Mouse (Mus musculus): ENCODE measurements around the gene Pla2g4a.
A peak's percentile ranks its signal among the peaks of the same experiment; 100 is the strongest.

Gene Pla2g4a

DNA sequence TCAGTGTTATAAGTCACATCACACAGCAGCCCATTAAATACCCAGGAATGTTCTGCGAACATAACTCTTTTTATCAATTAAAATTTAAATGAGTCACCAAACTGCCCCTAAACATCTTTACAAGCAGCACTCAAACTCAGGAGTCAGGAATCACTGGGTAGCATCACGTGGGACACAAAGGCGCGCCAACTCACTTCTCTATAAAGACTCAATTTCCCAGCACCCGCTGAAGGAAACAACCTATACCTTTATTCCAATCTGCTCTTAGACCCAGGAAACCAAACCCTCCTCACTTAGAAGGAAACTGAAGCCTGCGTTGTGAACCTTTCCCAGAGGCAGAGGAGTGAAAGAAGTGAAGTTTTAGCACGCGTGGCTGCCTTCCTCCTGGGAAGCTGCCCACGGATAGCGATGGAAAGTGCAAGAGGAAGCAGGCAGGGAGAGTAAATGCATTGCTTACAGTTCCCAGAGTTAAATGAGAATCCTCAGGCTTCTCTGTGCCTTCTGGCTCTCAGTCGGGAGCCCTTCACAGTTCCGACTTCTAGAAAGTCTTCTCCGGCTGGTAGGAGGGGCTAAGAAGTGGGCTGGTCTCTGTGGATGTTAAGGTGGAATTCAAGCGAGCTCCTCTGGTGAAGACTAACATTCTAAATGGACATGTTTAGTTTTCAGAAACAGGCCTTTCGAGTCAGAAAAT, at the start of gene Pla2g4a:
Gene Pla2g4a, minus strand, starts transcription at position 557 of the 691 bp plus-strand sequence.
- DNase-seq (ENCODE audit: inconsistent ontology term), result peak; percentile 59

DNA sequence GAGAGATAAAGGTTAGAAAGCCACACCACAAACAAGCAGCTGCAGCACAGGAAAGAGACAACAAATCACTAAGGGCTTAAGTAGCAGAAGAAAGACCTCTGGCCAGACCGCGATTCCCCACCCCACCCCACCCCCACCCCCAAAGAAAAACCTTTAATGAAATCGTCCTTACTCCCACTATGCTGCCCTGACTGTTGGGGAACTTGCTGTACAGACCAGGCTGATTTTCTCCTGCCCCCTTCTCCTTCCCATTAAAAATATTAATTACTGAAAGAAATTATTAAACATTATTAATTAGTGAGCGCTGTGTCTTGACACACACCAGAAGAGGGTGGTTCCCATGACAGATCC, 49.5 kb upstream of the Pla2g4a start:
- no peak for DNase-seq (ENCODE audit: inconsistent ontology term)

DNA sequence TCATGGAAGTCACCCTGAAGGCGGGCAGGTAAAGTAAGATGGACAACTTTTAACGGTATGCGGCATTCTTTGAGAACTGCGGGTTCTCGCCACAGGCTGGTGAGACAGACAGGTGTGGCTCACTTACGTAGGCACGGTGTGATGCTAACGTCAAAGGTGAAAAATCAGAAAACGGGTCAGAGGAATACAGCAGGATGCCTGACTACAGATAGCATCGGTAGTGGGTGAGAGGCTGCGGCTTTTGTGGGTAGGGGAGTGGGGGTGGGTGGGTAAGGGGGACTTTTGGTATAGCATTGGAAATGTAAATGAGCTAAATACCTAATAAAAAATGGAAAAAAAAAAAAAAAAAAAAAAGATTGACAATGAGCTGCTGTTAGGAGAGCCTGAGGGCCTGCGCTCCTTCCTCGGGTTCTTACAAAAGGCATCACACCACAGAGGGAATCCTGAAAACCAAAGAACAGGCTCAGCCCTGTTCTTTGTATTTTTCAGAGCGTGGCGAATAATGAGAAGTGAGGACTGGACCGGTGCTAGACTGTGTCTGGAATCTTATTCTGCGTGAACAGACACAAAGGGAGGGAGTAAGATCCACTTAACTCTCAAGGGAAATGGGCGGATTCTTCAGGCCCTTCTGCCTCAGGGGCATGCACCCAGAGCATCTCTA, 49.0 kb upstream of the Pla2g4a start:
- no peak for DNase-seq (ENCODE audit: inconsistent ontology term)

DNA sequence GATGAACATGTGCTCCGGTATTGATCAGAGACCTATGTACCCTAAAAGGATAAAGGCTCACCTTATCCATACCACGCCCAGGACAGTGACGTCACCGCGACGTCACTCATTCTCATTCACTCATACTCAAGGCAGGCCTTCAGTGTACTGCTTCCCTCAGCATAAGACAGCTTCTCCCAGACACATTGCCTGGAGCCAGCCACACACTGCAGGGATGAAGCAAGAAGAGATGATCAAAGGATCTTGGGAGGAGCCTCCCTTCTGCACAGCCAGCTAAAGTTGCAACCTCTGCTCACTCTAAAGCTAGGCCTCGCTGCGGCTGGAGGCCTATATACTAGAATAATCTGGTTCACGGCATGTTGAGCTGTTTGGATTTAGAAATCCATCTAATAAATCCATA, 48.0 kb upstream of the Pla2g4a start:
- no peak for DNase-seq (ENCODE audit: inconsistent ontology term)

DNA sequence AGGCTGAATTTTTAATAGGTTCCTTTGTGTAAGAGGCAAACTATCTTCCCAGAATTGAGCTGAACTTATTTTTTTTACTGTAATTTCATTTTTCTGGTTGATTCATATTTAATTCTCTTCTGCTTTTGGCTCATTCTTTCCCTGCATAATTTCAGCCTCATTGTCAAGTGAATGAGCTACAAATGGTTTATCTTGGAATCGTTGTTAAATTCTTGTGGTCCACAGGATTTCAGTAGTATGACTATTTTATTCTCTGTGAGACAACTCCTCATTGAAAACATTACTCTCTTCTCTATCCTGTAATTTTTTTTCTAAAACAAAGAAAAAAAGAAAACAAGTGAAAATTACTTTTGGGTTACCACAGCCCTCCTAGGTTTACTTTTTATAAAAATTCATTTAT, 14.5 kb upstream of the Pla2g4a start:
- DNase-seq (ENCODE audit: inconsistent ontology term), result peak; percentile 55

DNA sequence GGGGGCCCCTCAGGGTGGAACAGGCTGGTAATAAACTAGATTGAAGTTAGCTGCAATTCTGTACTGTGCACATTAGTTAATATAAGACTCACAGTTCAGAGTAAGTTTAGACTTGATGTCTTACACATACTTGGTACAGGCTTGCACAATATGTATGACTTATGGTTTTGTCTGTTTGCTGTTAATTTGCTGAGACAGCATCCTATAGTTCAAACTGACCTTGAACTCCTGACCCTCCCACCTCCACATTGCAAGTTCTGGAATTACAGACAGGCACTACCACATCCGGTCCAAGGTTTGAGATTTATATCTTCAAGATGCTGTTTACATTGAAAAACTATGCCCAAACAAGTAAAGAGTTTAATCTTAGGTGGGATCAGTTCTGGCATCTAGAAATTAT, 4.7 kb upstream of the Pla2g4a start:
- no peak for DNase-seq (ENCODE audit: inconsistent ontology term)

DNA sequence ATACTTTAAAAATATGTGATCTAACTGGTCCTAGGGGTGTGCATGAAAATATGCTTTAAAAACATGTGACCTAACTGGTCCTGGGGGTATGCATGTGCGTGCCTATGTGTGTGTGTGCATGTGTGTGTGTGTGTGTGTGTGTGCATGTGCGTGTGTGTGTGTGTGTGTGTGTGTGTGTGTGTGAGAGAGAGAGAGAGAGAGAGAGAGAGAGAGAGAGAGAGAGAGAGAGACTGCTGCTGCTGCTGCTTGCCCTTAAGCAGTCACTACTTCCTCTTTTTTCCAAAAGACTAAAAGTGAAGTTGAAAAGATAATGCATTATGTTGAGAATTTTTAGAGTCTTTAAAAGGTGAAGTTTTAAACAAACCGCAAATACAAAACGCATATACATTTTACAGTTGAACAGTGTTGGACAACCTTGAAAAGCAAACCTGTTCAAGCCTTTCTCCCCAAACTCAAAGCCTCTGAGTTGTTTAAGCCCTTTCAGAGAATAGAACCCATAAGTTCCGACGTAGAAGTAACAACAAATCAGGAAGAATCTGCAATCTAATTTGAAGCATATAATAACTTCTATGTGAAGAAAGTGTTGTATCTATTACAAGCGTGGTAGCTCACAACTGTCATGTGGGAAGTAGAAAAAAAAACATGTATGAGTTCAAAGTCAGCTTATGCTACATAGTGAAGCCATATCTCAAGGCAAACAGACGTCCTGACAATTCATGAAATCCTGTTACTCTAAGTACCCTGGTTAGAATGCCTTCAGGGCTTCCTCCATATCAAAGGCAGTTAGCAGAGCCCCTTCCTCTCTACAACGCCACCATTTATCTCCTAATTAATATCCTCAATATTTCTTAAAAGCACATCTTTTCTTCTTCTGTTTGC, 574 bp upstream of the Pla2g4a start:
- no peak for DNase-seq (ENCODE audit: inconsistent ontology term)

DNA sequence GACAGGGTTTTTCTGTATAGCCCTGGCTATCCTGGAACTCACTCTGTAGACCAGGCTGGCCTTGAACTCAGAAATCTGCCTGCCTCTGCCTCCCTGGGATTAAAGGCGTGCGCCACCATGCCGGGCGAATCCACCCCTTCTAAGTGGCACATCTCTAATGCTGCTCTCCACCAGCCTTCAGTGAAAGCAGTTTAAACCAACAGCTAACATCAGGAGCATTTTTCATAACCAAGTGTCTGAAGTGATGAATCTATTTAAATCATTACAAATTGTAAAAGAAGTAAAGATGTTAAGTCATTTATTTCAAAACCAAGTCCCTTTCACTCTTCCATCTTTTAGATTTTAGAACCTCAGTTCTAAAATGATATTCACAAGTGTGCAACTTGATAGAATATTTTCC, 839 bp downstream of the Pla2g4a start:
- DNase-seq (ENCODE audit: inconsistent ontology term), result no peak

DNA sequence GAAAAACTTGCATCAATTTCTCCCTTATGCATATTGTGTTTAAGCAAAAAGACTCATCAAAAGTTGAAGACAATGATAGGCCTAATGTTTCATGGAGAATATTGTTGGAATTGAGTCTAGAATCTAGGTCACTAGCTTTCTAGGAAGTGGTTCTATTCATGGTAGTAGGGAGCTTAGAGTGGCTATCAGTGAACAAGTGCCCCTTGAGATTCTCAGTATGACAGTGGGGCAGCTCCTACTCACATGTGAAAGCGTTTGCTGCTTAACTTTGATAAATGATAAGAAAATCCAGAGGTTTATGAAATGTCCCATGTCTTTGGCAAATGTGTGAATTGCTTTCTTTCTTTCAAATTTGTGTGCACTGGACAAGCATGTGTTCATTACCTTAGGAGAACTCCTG, 2.0 kb downstream of the Pla2g4a start:
- no peak for DNase-seq (ENCODE audit: inconsistent ontology term)

DNA sequence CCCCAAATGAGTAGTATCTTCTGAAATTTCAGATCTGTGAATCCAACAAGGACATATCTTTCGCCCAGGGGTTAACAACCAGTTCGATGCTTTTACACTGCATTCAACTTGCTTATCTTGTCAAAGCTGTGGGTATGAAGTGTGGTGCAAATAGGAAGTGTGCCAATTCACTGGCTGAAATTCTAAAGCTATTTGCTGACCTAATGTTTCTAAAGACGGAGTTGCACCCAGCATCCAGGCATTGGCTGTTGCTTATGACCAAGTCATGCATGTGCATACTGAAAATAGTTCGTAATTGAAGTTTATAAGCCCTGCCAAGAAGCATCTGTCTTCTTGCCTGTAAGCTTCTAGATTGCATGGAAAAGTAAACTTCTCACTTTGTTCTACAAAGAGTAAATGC, 5.6 kb downstream of the Pla2g4a start:
- DNase-seq (ENCODE audit: inconsistent ontology term), result peak; percentile 87

DNA sequence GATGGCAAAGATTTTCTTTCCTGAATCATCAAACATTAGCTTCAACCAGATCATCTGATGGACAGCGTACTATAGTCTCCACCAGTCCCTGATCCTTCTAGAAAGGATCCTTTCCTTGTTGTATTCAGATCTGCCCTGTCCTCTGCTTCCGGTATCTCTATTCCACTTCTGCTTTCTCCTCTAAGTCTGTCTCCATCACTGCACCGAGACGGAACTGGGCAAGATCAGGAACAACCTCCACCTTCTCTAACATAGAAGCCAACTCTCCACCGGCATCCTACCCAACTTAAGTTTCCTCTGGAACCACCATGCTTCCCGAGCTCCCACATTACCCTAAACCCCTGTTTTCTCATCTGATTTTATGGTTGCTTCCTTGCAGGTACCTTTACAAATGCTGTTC, 7.1 kb downstream of the Pla2g4a start:
- no peak for DNase-seq (ENCODE audit: inconsistent ontology term)

DNA sequence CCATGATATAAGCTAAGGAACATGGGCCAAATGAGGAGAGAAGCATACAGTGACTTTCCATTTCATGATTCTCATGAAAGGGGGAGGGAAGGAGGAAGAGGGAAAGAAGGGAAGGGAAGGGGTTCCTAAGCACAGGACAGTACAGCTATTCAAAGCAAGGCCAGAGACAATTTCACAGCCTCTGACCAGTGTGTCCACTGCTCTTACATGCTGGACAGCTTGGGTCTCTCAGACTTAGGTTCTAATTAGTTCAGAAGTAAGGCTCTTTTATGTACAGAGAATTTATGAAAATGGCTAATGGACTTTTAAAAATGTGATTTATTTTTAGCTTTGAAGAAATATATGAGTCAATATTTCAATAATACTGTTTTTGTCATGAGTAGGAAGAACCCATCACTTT, 9.0 kb downstream of the Pla2g4a start:
- no peak for DNase-seq (ENCODE audit: inconsistent ontology term)

DNA sequence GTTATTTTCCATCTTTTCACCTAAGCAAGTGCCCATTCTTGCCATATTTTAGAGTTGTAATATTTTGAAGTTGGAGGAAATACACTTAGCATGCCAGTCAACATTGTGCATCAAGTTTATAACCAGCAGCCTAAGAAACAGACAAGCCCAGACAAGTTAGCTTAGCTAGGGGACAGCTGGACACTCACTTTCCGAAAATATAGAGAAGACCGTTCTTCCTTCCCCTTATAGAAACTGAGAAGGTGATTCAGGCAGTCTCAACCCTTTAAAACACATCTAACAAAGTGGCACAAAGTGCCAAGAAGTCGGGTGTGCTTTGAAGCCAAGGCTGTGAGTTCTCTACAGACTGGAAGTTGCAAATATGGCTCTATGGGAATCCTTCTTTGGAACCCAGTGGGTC, 10.4 kb downstream of the Pla2g4a start:
- DNase-seq (ENCODE audit: inconsistent ontology term), result no peak

DNA sequence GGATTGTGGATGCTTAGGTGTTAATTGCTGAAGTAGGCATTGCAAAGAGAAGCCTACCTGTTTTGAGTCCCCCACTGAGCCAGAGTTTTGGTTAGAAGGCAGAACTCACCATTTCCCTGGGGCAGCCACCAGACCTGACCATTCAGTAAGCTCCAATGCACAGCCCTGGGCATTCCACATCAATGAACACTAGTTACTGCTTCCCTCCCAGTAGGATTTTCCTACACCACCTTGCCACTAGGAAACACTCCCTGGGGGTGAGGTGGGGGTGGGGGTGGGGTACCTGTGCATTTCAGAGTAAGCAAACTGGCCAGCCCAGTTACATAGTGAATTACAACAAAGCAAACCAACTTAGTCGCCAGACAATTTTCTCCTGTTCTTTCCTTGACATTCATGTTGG, 10.8 kb downstream of the Pla2g4a start:
- no peak for DNase-seq (ENCODE audit: inconsistent ontology term)

DNA sequence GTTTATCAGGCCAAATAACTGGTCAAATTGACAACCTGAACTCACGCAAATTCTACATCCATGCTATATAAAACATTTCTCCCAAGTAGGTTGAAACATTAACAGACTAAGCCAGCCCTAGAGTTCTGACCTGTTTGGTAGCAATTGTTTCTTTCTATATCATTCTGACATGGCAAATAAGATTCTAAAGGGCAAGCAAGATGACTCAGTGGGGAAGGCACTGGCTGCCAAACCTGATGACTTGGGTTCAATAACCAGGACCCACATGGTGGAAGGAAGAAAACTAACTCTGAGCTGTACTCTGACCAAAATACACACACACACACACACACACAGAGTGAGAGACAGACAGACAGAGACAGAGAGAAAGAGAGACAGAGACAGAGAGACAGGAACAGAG, 11.8 kb downstream of the Pla2g4a start:
- no peak for DNase-seq (ENCODE audit: inconsistent ontology term)

DNA sequence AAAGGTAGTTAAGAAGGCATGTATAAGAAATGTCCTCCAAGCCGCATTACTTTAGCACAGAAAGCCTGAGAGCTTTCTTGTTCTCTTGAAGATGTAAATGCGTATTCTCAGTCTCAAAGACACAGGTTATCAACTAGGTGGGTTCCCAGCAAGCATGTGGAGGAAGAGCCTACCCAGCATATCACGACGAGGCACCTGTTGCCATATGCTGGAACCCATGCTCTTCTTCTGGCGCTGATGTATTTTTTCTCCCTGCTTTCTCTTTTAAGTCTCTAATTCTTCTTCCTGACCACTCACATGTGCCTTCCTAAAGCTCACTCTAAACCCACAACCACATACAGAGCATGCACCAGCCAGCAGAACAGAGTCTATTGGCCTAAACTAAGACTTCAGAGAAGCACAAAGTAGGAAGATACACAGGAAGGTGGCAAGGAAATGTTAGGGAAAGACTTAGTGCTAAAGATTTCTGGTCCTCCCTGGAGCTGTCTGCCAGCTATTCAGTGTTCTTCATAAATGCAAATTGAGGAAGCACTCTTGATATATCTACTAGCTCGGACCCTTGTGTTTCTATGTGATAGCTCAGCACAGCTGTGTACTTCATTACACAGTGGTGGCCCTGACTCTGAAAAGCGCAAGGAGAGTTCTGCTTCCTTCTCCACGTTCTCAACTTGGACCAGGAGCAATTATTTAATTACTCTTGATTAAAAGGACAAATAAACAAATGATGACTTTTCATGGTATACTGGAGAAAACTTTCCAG, 12.8 kb downstream of the Pla2g4a start:
- no peak for DNase-seq (ENCODE audit: inconsistent ontology term)

DNA sequence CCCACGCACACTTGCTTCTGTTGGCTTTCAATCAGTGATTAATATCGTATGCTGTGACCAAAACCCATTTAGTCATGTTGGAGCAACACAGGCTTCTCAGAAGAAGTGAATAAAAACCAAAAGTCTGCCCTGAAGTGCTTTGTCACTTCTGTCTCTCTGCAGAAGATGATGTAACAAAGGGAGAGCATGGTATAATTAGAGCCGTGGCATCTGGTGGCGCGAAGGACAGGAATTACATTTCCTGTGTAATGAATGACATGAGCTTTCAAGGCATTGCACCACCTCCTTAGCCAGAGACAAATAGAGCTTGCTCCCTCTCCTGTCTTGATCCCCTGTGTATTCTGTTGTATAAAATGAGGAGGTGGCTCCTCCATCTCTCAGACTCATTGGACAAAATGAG, 14.1 kb downstream of the Pla2g4a start:
- DNase-seq (ENCODE audit: inconsistent ontology term), result no peak

DNA sequence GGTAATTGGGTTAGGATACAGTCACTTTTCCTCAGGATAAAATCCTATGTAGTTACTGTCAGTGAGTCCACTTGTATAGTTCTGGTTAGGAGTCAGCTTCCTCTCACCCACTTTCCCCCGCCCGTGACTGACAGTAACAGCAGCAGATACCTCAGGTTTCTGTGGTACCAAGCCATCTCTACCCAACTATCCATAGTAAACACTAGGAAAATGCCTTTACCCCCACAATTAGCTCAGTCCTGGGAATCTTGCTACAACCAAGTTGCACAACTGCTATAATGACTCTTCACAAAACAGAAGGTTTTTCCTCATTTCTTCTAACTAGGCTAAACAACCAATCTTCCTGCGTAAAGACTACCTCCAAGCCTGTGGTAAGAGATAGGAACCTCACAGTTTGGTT, 14.7 kb downstream of the Pla2g4a start:
- no peak for DNase-seq (ENCODE audit: inconsistent ontology term)

DNA sequence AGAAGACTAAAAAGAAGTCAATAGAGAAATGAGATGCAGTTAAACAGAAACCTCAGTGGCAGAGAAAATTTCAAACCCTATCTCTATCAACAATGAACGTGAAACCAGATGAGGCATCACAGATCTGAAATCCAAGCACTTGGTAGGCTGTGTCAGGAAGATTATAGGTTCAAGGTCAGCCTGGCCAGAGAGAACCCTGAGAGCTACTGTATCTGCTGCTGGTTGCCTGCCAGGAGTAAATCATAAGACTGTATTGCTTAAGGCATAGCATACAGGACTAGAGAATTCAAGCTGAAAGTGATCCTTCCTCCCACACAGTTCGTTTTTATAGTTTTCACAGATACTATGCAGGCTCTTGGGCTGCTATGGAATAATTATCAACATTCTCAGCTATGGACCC, 17.5 kb downstream of the Pla2g4a start:
- no peak for DNase-seq (ENCODE audit: inconsistent ontology term)

DNA sequence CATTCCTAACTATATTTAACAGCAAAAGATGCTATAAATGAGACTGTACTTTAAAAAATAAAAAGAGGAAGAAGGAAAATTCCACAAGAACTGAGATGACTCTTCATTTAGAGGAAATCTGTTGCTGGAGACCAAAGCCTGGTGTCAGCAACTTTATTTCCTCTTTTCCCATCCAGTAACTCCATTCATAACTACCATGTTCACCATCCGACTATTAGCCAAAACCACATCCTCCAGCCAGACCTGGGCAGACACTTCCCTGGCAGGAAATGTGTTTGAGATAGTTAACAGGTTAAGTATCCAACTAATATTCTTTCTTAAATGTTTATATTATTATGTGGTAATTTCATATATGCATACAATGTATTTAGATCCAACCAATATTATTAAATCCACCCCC, 20.8 kb downstream of the Pla2g4a start:
- DNase-seq (ENCODE audit: inconsistent ontology term), result no peak

DNA sequence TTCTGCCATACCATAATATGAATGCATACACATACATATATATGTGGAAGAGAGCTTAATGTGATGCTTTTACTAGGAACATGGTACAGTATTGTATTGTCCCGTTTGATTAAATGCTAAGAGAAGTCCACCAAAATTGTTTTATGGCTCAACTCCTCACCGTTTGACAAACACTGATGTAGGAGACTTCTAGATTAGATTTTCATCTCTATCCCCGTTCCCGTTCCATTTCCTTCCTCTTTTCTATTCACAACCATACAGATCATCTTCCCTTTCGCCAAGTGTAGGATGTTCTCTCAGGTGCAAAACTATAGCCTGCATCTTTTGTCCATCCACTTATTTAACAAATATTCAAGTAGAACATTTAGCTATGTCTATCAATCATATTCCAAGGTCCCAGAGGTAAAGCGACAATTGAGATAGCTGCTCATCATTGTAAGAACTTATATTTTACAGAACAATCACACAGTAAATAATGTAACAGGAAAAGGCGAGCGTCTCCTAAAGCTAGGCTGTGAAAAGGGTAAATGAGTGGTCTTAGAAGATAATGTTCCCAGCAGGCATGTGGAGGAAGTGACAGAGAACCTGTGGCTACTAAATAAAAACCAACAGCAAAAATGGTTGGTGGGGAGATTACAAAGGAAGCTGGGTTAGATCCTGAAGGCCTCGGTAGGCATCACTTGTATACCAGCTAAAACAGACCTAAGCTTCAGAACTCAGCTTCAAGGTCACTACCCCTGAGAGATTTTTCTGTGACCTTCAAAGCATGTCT, 21.6 kb downstream of the Pla2g4a start:
- no peak for DNase-seq (ENCODE audit: inconsistent ontology term)
